Mouse (Mus musculus) intestine, embryonic 16.5 days (tissue): Measurements from ENCODE around the gene A630089N07Rik. TPM values are rescaled to one million over a fixed set of nuclear protein-coding genes. Genes with fewer than 3 reads are reported as not detected.

ENCODE experiments used
- ATAC-seq: fragments of 200-750 bp; cut with Nextera tagmentation; 2 replicates; pipeline ENCODE4 v1.8.0; 2017; ENCODE audit warnings: moderate TSS enrichment, moderate library complexity
- H3K27ac ChIP-seq: fragments of 300-500 bp; sonication (generic); 2 replicates; pipeline ENCODE4 v1.5.1; 2014; ENCODE audit warnings: mild to moderate bottlenecking, low read length
- H3K27me3 ChIP-seq: fragments of 300-500 bp; sonication (generic); replicated peaks from 2 replicates; pipeline ENCODE4 v1.6.1; 2014; ENCODE audit warnings: low read length, control low read depth, mixed read lengths; ENCODE audit not compliant: control insufficient read depth, insufficient read depth
- H3K36me3 ChIP-seq: fragments of 300-500 bp; sonication (generic); 2 replicates; pipeline ENCODE4 v1.6.1; 2014; ENCODE audit warnings: low read length, control low read depth; ENCODE audit not compliant: control insufficient read depth, insufficient read depth
- H3K4me1 ChIP-seq: fragments of 300-500 bp; sonication (generic); 2 replicates; pipeline ENCODE4 v1.6.1; 2014; ENCODE audit warnings: low read length, control low read depth, mixed read lengths; ENCODE audit not compliant: control insufficient read depth, insufficient read depth
- H3K4me2 ChIP-seq: fragments of 300-500 bp; sonication (generic); 2 replicates; pipeline ENCODE4 v1.6.1; 2014; ENCODE audit warnings: low read depth, low read length, control low read depth
- H3K4me3 ChIP-seq: fragments of 300-500 bp; sonication (generic); 2 replicates; pipeline ENCODE4 v1.5.1; 2014; ENCODE audit warnings: mild to moderate bottlenecking, low read length
- H3K9ac ChIP-seq: fragments of 300-500 bp; sonication (generic); 2 replicates; pipeline ENCODE4 v1.6.1; 2014; ENCODE audit warnings: low read depth, low read length
- H3K9me3 ChIP-seq: fragments of 300-500 bp; sonication (generic); 2 replicates; pipeline ENCODE4 v1.6.1; 2016; ENCODE audit warnings: low read length, control low read depth; ENCODE audit not compliant: control insufficient read depth
- WGBS: fragments of 180-500 bp; shearing (Covaris S2); extraction: QIAGEN DNeasy Blood & Tissue Kit; methylation state at CpG from one replicate; pipeline ENCODE4 v1.1.7; 2014; 5-methylcytosine and 5-hydroxymethylcytosine counted together
- polyA plus RNA-seq: library from polyadenylated mRNA; unstranded; fragments of >200 nt; fragmentation: Nextera tagmentation; extraction: Ambion mirVana; gene quantifications from 2 replicates; pipeline ENCODE4 v1.2.1, GENCODE M21; 2015

A630089N07Rik gene
- polyA plus RNA-seq, 1 experiment from 2014 or later = 13.4 TPM

DNA sequence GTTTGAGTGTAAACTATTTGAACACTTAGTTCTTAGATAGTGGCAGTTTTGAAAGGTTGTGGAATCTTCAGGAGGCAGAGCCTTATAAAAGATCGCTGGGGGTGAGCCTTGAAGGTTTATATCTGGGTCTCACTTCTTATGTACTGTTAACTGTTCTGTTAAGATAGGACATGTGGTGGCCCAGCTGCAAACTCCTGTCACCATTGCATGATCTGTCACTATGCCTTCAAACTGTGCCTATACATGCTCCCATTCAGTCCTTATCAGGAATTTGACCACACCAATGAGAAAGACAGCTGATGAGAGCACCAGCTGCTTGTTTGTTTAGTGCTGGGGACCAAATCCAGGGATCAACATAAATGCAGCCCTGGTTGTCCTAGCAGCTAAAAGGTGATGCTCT is 105.0 kb downstream of the A630089N07Rik start:
- Histone ChIP-seq H3K27ac (no peak overlapping the region), H3K9ac (no peak overlapping the region), H3K4me3 (no peak overlapping the region), H3K27me3 (no peaks in the 10 kb centered on the region), H3K4me1 (no peaks in the 10 kb centered on the region), H3K4me2 (no peak overlapping the region), H3K36me3 (no peaks in the 10 kb centered on the region), H3K9me3 (no peaks in the 10 kb centered on the region)
- no peak for ATAC-seq
- 77% methylated on average over 1 of the region's 1 CpGs for WGBS

DNA sequence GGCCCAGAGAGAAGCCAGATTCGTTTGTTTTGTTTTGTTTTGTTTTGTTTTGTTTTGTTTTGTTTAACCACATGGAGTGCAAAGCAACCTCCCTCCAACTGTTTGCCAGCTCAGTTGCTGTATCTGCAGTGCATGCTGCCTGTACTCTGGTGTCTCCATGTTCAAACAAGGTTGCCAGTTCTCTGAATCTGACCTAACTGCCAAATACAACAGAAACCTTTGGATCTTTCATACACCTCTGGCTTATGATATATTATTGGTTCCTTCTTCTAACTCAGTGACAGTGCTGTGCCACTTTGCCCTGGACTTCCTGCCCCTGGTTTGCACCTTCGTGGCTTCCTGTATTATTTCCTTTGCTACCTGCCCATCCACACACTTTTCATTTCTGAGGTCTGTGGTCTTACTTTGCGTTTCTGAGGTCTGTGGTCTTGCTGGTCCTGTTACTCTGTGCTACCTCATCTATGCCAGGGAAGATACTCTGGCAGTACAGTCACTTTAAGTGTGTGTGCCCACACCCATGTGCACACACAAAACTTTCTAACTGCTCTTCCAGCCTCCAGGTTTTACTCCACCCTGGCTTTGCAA is 118.2 kb downstream of the A630089N07Rik start:
- H3K9ac ChIP-seq = no peak overlapping the region
- H3K27ac ChIP-seq = no peak overlapping the region
- 86% methylated on average over 3 of the region's 3 CpGs for WGBS
- ATAC-seq = no peak
- no peak overlapping the region for H3K4me3 ChIP-seq
- H3K4me2 ChIP-seq = no peak overlapping the region
- H3K27me3 ChIP-seq = no peaks in the 10 kb centered on the region
- no peaks in the 10 kb centered on the region for H3K36me3 ChIP-seq
- H3K4me1 ChIP-seq = peaks cover 9% of the 10 kb centered on the region; the same call in 1 of the 2 replicates
- H3K9me3 ChIP-seq = no peaks in the 10 kb centered on the region

DNA sequence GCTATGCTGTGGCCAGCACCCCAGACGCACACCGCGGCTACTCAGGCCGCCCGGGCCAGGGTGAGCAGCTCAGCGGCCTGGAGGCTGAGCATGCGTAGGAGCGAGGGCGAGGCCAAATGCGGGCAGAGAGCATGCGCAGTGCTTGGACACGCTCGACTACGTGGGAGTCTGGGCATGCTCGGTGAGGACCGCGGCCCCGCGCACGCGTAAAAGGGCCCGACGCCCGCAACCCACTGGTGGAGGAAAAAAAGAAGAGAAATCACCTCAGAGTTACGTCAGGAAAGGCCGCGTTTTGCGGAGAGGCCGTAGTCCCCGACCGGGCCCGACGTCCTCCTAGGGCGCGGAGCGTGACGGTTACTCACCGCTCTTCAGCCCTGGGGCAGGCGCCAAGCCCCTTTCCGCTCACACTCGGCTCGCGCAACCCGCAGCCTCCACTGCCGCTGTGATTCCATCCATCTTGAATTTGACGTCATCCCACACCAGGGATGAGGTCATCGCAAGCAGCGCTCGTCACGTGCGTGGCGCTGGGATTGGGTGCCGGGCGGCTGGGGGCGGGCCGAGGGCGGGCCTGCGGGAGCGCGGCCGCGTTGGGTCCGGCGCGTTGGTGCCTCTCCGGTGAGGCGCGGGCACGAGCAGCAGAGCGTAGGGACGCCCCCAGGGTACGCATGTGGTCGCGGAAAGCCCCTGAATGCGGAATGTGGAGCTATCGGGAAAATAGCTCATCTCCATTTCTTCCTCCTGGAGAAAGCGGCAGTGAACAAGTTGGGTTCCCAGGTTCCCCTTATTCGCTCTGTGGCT is 119.9 kb downstream of the A630089N07Rik start, which contains the start of the genes C2cd2 and Zbtb21:
Gene C2cd2 (minus strand): TSS at position 448 of the 798 bp plus-strand sequence.
Gene Zbtb21 (minus strand): TSS at position 472 of the 798 bp plus-strand sequence.
- peak within 1 kb of the TSS; percentile 99 for H3K27ac ChIP-seq
- ATAC-seq = peak; percentile 99
- under 1% methylated on average over 76 of the region's 78 CpGs for WGBS
- H3K4me1 ChIP-seq = peaks cover 9% of the 10 kb centered on the region; the same call in 1 of the 2 replicates
- peak within 1 kb of the TSS; percentile 83 for H3K9ac ChIP-seq
- H3K36me3 ChIP-seq = no peaks in the 10 kb centered on the region
- no peaks in the 10 kb centered on the region for H3K9me3 ChIP-seq
- H3K4me3 ChIP-seq = peak within 1 kb of the TSS; percentile 86
- H3K27me3 ChIP-seq = no peaks in the 10 kb centered on the region
- peak within 1 kb of the TSS; percentile 83 for H3K4me2 ChIP-seq

DNA sequence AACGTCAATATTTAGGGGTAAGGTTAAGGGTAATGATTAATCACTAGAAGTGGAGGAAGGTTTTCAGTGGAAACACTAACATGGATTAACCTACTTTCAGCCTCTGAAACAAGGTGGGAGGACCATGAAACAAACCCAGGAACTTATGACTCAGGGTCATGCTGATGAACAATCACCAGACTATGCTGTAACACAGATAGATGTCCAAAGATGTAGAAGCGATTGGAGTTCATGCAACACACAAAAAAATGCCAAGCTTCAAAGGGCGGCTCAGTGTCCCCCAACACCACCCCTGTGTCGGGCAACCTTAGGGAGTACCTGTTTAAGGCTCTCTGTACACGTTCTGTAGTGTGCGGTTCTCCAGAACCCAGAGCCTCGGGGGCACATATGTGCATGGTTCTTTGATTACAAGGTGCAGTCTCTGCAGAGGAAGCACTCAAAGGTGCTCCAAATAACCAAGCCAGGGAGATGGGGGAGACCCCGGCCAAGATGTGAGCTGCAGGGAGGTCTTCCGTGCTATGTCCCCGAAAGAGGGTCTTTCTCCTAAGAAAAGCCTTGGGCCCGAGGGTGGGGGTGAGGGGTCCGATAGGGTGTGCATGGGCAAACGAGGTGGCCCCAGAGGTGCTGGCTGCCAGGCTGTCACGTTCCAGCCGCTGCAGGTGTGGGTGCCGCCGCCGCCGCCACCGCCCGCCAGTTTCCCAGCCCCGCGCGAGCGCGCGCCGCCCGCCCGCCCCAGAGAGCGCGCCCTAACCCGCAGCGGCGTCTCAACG is 120.7 kb downstream of the A630089N07Rik start:
- 5% methylated on average over 36 of the region's 36 CpGs for WGBS
- Histone ChIP-seq H3K9ac (peak overlapping the region; percentile 83), H3K36me3 (no peaks in the 10 kb centered on the region), H3K9me3 (no peaks in the 10 kb centered on the region), H3K27me3 (no peaks in the 10 kb centered on the region), H3K27ac (peak overlapping the region; percentile 99), H3K4me2 (peak overlapping the region; percentile 83), H3K4me3 (peak overlapping the region; percentile 86), H3K4me1 (peaks cover 9% of the 10 kb centered on the region; the same call in 1 of the 2 replicates)
- peak; percentile 57 for ATAC-seq

DNA sequence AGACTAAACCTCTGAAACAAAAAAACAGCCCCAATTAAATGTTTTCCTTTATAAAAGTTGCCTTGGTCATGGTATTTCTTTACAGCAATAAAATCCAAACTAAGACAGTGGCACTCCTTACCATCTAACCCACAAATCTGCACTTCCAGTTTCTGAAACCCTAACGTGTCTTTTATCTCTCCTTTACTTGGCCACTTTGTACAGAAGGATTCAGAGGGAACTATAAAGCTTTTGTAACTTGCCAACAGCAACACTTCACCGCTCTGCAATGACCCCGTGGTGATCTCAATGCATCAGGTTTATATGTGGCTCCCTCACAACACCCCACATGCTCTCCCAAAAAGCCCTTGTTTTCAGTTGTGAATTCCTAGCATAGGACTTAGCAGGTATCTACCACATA is 121.9 kb downstream of the A630089N07Rik start:
- no peak for ATAC-seq
- Histone ChIP-seq H3K4me2 (no peak overlapping the region), H3K9me3 (no peaks in the 10 kb centered on the region), H3K27me3 (no peaks in the 10 kb centered on the region), H3K4me3 (no peak overlapping the region), H3K9ac (no peak overlapping the region), H3K27ac (no peak overlapping the region), H3K36me3 (no peaks in the 10 kb centered on the region), H3K4me1 (peaks cover 9% of the 10 kb centered on the region; the same call in 1 of the 2 replicates)
- WGBS = 93% methylated on average over 3 of the region's 3 CpGs

DNA sequence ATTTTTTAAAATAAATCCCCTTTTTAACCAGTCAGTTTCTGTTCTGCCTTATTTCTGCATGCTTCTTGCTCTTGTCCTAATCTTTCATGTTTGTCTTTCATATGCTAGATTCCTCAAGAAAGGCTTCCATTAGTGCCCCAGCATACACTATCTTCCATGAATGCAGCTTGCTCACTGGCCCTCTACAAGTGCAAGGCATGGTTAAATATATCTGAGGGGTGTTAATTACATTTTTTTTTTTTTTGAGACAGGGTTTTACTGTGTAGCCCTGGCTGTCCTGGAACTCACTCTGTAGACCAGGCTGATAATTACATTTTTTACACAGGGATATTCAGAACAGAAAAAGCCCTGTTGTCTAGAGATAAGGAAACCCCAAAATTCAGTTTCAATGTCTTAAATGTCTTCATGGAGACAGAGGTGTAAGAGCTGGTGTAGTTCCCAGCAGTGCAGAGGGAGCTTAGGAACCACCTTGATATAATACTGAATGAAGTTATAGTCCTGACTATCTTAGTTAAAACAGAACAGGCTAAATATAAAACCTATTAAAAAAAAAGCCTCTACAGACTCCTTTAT is 123.8 kb downstream of the A630089N07Rik start:
- Histone ChIP-seq H3K27me3 (no peaks in the 10 kb centered on the region), H3K4me1 (peaks cover 9% of the 10 kb centered on the region; the same call in 1 of the 2 replicates), H3K36me3 (no peaks in the 10 kb centered on the region), H3K9me3 (no peaks in the 10 kb centered on the region), H3K4me2 (no peak overlapping the region), H3K9ac (no peak overlapping the region), H3K4me3 (no peak overlapping the region), H3K27ac (no peak overlapping the region)
- no peak for ATAC-seq

DNA sequence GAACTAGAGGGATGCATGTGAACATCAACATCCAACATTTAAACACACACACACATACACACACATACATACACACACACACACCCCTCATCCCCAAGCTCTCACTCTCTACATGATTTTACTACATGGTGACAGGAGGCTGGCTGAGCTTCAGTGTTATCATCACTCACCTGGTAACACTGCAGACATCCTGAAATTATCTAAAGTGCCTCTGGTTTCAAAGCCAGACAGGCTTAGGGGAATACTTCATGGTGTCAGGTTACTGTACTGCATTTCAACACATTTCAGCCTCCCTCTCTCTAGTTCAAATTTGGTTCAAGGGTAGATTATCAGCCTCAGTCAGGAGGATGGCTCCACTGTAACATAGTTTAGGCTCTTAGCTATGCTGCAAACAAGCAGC is 124.6 kb downstream of the A630089N07Rik start:
- Histone ChIP-seq H3K4me3 (no peak overlapping the region), H3K27ac (no peak overlapping the region), H3K9ac (no peak overlapping the region), H3K4me2 (no peak overlapping the region), H3K27me3 (no peaks in the 10 kb centered on the region), H3K9me3 (no peaks in the 10 kb centered on the region), H3K36me3 (peaks cover 3% of the 10 kb centered on the region; the same call in 1 of the 2 replicates), H3K4me1 (peaks cover 9% of the 10 kb centered on the region; the same call in 1 of the 2 replicates)
- no peak for ATAC-seq

DNA sequence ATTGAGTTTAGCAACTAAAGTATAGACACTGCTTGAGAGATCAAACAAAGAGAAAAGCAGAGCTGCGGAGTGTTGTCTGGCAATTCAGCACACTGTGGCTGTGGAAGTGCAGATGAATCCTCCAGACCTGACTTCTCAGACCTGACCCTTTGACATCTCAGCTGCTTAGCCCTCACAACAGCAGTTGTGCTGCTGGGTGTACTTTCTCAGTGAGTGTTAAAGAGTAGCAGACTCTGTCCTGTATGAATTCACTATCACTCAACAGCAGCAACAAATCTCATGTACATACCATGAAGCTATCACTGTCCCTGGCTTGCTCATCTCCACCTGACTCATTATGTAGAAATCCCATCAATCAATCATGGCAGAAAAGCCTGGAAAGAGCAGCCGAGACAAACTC is 126.2 kb downstream of the A630089N07Rik start:
- 76% methylated on average over 2 of the region's 2 CpGs for WGBS
- no peak for ATAC-seq
- Histone ChIP-seq H3K4me2 (no peak overlapping the region), H3K27ac (no peak overlapping the region), H3K4me1 (peaks cover 6% of the 10 kb centered on the region; the same call in 1 of the 2 replicates), H3K27me3 (no peaks in the 10 kb centered on the region), H3K9ac (no peak overlapping the region), H3K36me3 (peaks cover 8% of the 10 kb centered on the region; the same call in 1 of the 2 replicates), H3K4me3 (no peak overlapping the region), H3K9me3 (no peaks in the 10 kb centered on the region)

DNA sequence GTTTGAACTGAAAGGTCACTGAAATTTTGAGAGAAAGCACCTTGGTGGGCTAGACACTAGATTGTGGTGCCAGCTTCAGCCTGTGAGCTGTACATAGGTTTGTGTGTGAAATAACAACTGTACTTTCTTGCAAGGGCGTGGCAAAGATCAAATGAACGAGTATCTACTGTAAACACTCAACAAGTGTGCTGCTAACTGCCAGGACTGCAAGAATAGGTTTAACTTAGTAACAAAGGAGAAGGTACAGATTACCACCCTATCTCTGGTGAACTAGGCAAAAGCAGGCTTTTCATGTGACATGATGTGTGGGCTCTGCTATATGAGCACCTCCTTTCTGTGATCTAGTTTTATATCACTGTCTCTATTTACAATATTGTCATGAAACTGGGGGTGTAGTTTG is 128.9 kb downstream of the A630089N07Rik start:
- H3K36me3 ChIP-seq = peaks cover 21% of the 10 kb centered on the region; the same call in 1 of the 2 replicates
- H3K4me1 ChIP-seq = no peaks in the 10 kb centered on the region
- H3K4me2 ChIP-seq = no peak overlapping the region
- no peak for ATAC-seq
- no peak overlapping the region for H3K9ac ChIP-seq
- WGBS = 81% methylated on average over 2 of the region's 2 CpGs
- no peaks in the 10 kb centered on the region for H3K9me3 ChIP-seq
- H3K27ac ChIP-seq = no peak overlapping the region
- H3K27me3 ChIP-seq = no peaks in the 10 kb centered on the region
- H3K4me3 ChIP-seq = no peak overlapping the region
